Comparison of ENCODE assay signal across 9 mouse cellular contexts in genomic region chr6:35134844-35135243, GRCm38 (mm10). TPM values are rescaled to one million over a fixed set of nuclear protein-coding genes. Genes with fewer than 3 reads are reported as not detected.
DNase-seq lines count a peak whose midpoint lies in the region; ATAC-seq lines count a peak whose summit lies in the region.
"Had no signal": no experiment of that assay in that cellular context is flagged by ENCODE, and none has a peak within 500 bp of the region (broad histone marks: within the 10 kb centered on the region; RNA-seq: fewer than 3 reads in every experiment).

No protein-coding gene starts in this region.

- 58% methylated on average over 2 of the region's 2 CpGs for WGBS in forebrain, embryonic 11.5 days
- WGBS in forebrain, embryonic 16.5 days = 64% methylated on average over 2 of the region's 2 CpGs
- 51% methylated on average over 2 of the region's 2 CpGs for WGBS in midbrain, embryonic 12.5 days
- WGBS in midbrain, embryonic 11.5 days = 53% methylated on average over 2 of the region's 2 CpGs
- WGBS in intestine, embryonic 14.5 days = 40% methylated on average over 2 of the region's 2 CpGs
- WGBS in stomach, embryonic 14.5 days = 49% methylated on average over 2 of the region's 2 CpGs

- H3K9me3 ChIP-seq in forebrain, embryonic 11.5 days (ENCODE audit: control insufficient read depth, low read length) = no peaks in the 10 kb centered on the region
- H3K9me3 ChIP-seq in forebrain, embryonic 16.5 days (ENCODE audit: control insufficient read depth, low read length) = no peaks in the 10 kb centered on the region
- H3K9me3 ChIP-seq in midbrain, embryonic 12.5 days = no peaks in the 10 kb centered on the region
- H3K9me3 ChIP-seq in midbrain, embryonic 11.5 days (ENCODE audit: control insufficient read depth, low read length) = no peaks in the 10 kb centered on the region
- no peaks in the 10 kb centered on the region for H3K9me3 ChIP-seq in intestine, embryonic 14.5 days (ENCODE audit: control insufficient read depth, low read length)
- no peaks in the 10 kb centered on the region for H3K9me3 ChIP-seq in stomach, embryonic 14.5 days (ENCODE audit: control insufficient read depth, low read depth, low read length)

- peaks cover 1% of the 10 kb centered on the region; the same call in 1 of the 2 replicates for H3K4me1 ChIP-seq in forebrain, embryonic 11.5 days (replicated peaks; ENCODE audit: control insufficient read depth, insufficient read depth, low read length)
- H3K4me1 ChIP-seq in forebrain, embryonic 16.5 days (replicated peaks; ENCODE audit: control insufficient read depth, insufficient read depth, low read length) = peaks cover 16% of the 10 kb centered on the region
- peaks cover 18% of the 10 kb centered on the region for H3K4me1 ChIP-seq in midbrain, embryonic 12.5 days
- peaks cover 8% of the 10 kb centered on the region for H3K4me1 ChIP-seq in midbrain, embryonic 11.5 days (ENCODE audit: control insufficient read depth, insufficient read depth, low read length)
- peaks cover 14% of the 10 kb centered on the region for H3K4me1 ChIP-seq in intestine, embryonic 14.5 days (replicated peaks; ENCODE audit: control insufficient read depth, insufficient read depth, low read length)
- H3K4me1 ChIP-seq in stomach, embryonic 14.5 days (ENCODE audit: control insufficient read depth, insufficient read depth, low read length) = peaks cover 15% of the 10 kb centered on the region; the same call in 1 of the 2 replicates

- H3K27ac ChIP-seq in forebrain, embryonic 11.5 days (ENCODE audit: low read depth, low read length) = no peak overlapping the region
- no peak overlapping the region for H3K27ac ChIP-seq in forebrain, embryonic 16.5 days (ENCODE audit: low read length)
- H3K27ac ChIP-seq in midbrain, embryonic 12.5 days (replicated peaks) = no peak overlapping the region
- H3K27ac ChIP-seq in midbrain, embryonic 11.5 days (ENCODE audit: low read depth, low read length) = no peak overlapping the region
- no peak overlapping the region for H3K27ac ChIP-seq in intestine, embryonic 14.5 days (ENCODE audit: low read depth)
- no peak overlapping the region for H3K27ac ChIP-seq in stomach, embryonic 14.5 days (ENCODE audit: low read length)

- H3K9ac ChIP-seq in forebrain, embryonic 11.5 days (ENCODE audit: low read length) = no peak overlapping the region
- no peak overlapping the region for H3K9ac ChIP-seq in forebrain, embryonic 16.5 days (replicated peaks; ENCODE audit: low read depth, low read length)
- H3K9ac ChIP-seq in midbrain, embryonic 12.5 days (replicated peaks) = 0 out of 2 replicates have a peak overlapping the region, but pooled peaks have one; percentile 50
- H3K9ac ChIP-seq in midbrain, embryonic 11.5 days (ENCODE audit: low read length) = no peak overlapping the region
- no peak overlapping the region for H3K9ac ChIP-seq in intestine, embryonic 14.5 days (ENCODE audit: low read length)
- no peak overlapping the region for H3K9ac ChIP-seq in stomach, embryonic 14.5 days (replicated peaks; ENCODE audit: low read depth, low read length)

- H3K36me3 ChIP-seq in forebrain, embryonic 11.5 days (ENCODE audit: control insufficient read depth, insufficient read depth, low read length) = no peaks in the 10 kb centered on the region
- no peaks in the 10 kb centered on the region for H3K36me3 ChIP-seq in forebrain, embryonic 16.5 days (ENCODE audit: control insufficient read depth, insufficient read depth)
- no peaks in the 10 kb centered on the region for H3K36me3 ChIP-seq in midbrain, embryonic 12.5 days
- no peaks in the 10 kb centered on the region for H3K36me3 ChIP-seq in midbrain, embryonic 11.5 days (ENCODE audit: control insufficient read depth, insufficient read depth, low read length)
- no peaks in the 10 kb centered on the region for H3K36me3 ChIP-seq in intestine, embryonic 14.5 days (ENCODE audit: control insufficient read depth, insufficient read depth, low read length)
- H3K36me3 ChIP-seq in stomach, embryonic 14.5 days (ENCODE audit: control insufficient read depth, insufficient read depth, low read length) = no peaks in the 10 kb centered on the region

- no peak for DNase-seq in forebrain, embryonic 11.5 days (ENCODE audit: low spot score)
- no peak for DNase-seq in midbrain, embryonic 11.5 days (ENCODE audit: low spot score, missing footprints)
- DNase-seq in intestine, embryonic 14.5 days (ENCODE audit: low spot score) = no peak
- no peak for DNase-seq in gastrocnemius, postnatal 10 days
- DNase-seq in frontal cortex, adult 2 months (ENCODE audit: extremely low spot score in 1 of 2, low spot score in 1 of 2) = no peak
- DNase-seq: gastrocnemius, postnatal 36 days had no signal

- peak overlapping the region; percentile 87; the same call in 1 of the 2 replicates for H3K4me2 ChIP-seq in forebrain, embryonic 11.5 days (ENCODE audit: low read depth, low read length, severe bottlenecking)
- no peak overlapping the region; the same call in 1 of the 2 replicates for H3K4me2 ChIP-seq in forebrain, embryonic 16.5 days (ENCODE audit: low read length)
- H3K4me2 ChIP-seq in midbrain, embryonic 12.5 days (replicated peaks) = peak overlapping the region; percentile 91
- H3K4me2 ChIP-seq in midbrain, embryonic 11.5 days = no peak overlapping the region
- peak overlapping the region; percentile 69 for H3K4me2 ChIP-seq in intestine, embryonic 14.5 days (ENCODE audit: low read length)
- H3K4me2 ChIP-seq in stomach, embryonic 14.5 days (replicated peaks; ENCODE audit: low read depth, low read length) = peak overlapping the region; percentile 92

- no peak overlapping the region; the same call in 1 of the 2 replicates for H3K4me3 ChIP-seq in forebrain, embryonic 11.5 days (ENCODE audit: low read depth, low read length)
- H3K4me3 ChIP-seq in forebrain, embryonic 16.5 days (replicated peaks; ENCODE audit: low read length) = no peak overlapping the region
- H3K4me3 ChIP-seq in midbrain, embryonic 12.5 days = peak overlapping the region; percentile 75
- H3K4me3 ChIP-seq in midbrain, embryonic 11.5 days (ENCODE audit: low read depth, low read length) = no peak overlapping the region
- H3K4me3 ChIP-seq in intestine, embryonic 14.5 days (ENCODE audit: low read depth, low read length) = peak overlapping the region; percentile 81
- peak overlapping the region; percentile 83; the same call in 1 of the 2 replicates for H3K4me3 ChIP-seq in stomach, embryonic 14.5 days (ENCODE audit: low read depth, low read length)

- ATAC-seq in forebrain, embryonic 11.5 days (replicated peaks; ENCODE audit: low FRiP score) = no peak
- ATAC-seq in forebrain, embryonic 16.5 days = no peak
- no peak for ATAC-seq in midbrain, embryonic 12.5 days (ENCODE audit: low FRiP score, low read depth)
- ATAC-seq in midbrain, embryonic 11.5 days (ENCODE audit: low FRiP score) = no peak
- no peak for ATAC-seq in intestine, embryonic 14.5 days (replicated peaks; ENCODE audit: low FRiP score, low TSS enrichment, low read depth)
- ATAC-seq in stomach, embryonic 14.5 days (ENCODE audit: insufficient number of reproducible peaks, insufficient read depth, low FRiP score, low read depth) = no peak

- H3K27me3 ChIP-seq in forebrain, embryonic 11.5 days (ENCODE audit: control insufficient read depth, insufficient read depth, low read length) = no peaks in the 10 kb centered on the region
- no peaks in the 10 kb centered on the region for H3K27me3 ChIP-seq in forebrain, embryonic 16.5 days (replicated peaks; ENCODE audit: control insufficient read depth, insufficient read depth, low read length)
- no peaks in the 10 kb centered on the region for H3K27me3 ChIP-seq in midbrain, embryonic 12.5 days
- no peaks in the 10 kb centered on the region for H3K27me3 ChIP-seq in midbrain, embryonic 11.5 days (ENCODE audit: control insufficient read depth, insufficient read depth, low read length)
- no peaks in the 10 kb centered on the region for H3K27me3 ChIP-seq in intestine, embryonic 14.5 days (replicated peaks; ENCODE audit: control insufficient read depth, insufficient read depth, low read length)
- no peaks in the 10 kb centered on the region for H3K27me3 ChIP-seq in stomach, embryonic 14.5 days (ENCODE audit: control insufficient read depth, insufficient read depth, low read length)

RNA-seq across cellular contexts. Expression of gene Cnot4, which starts 1.3 kb away (rescaled TPM):
- 35.8 and 36.1 TPM in 2 replicates for polyA plus RNA-seq in forebrain, embryonic 11.5 days (2014; fragmentation: Nextera tagmentation; extraction: Ambion mirVana)
- 36.2 and 39.8 TPM in 2 replicates for polyA plus RNA-seq in forebrain, embryonic 16.5 days (2015; fragmentation: Nextera tagmentation; extraction: Ambion mirVana)
- polyA plus RNA-seq in midbrain, embryonic 12.5 days (2016; fragmentation: Nextera tagmentation; extraction: Ambion mirVana) = 31.3 and 31.5 TPM in 2 replicates
- 33.8 and 38.5 TPM in 2 replicates for polyA plus RNA-seq in midbrain, embryonic 11.5 days (2014; fragmentation: Nextera tagmentation; extraction: Ambion mirVana)
- polyA plus RNA-seq in intestine, embryonic 14.5 days (2014; fragmentation: Nextera tagmentation; extraction: Ambion mirVana) = 28.7 and 30.5 TPM in 2 replicates
- 36.5 and 40.4 TPM in 2 replicates for polyA plus RNA-seq in stomach, embryonic 14.5 days (2014; fragmentation: Nextera tagmentation; extraction: Ambion mirVana)
- 10 to 100 TPM; 18.4 to 25.2 TPM for total RNA-seq in gastrocnemius, postnatal 10 days (2021)
- polyA plus RNA-seq in frontal cortex, adult 2 months (2012; rRNA removed) = 23.8 and 24.0 TPM in 2 replicates

RNA-seq across cellular contexts. Expression of gene Nup205, which starts 42.4 kb away (rescaled TPM):
- polyA plus RNA-seq in forebrain, embryonic 11.5 days (2014; fragmentation: Nextera tagmentation; extraction: Ambion mirVana) = 65.9 and 73.0 TPM in 2 replicates
- polyA plus RNA-seq in forebrain, embryonic 16.5 days (2015; fragmentation: Nextera tagmentation; extraction: Ambion mirVana) = 34.6 and 37.8 TPM in 2 replicates
- 47.1 and 48.9 TPM in 2 replicates for polyA plus RNA-seq in midbrain, embryonic 12.5 days (2016; fragmentation: Nextera tagmentation; extraction: Ambion mirVana)
- polyA plus RNA-seq in midbrain, embryonic 11.5 days (2014; fragmentation: Nextera tagmentation; extraction: Ambion mirVana) = 50.1 and 55.3 TPM in 2 replicates
- polyA plus RNA-seq in intestine, embryonic 14.5 days (2014; fragmentation: Nextera tagmentation; extraction: Ambion mirVana) = 48.8 and 50.9 TPM in 2 replicates
- 42.3 and 46.7 TPM in 2 replicates for polyA plus RNA-seq in stomach, embryonic 14.5 days (2014; fragmentation: Nextera tagmentation; extraction: Ambion mirVana)
- total RNA-seq in gastrocnemius, postnatal 10 days (2021) = 10 to 100 TPM; 14.6 to 20.6 TPM
- polyA plus RNA-seq in frontal cortex, adult 2 months (2012; rRNA removed) = 24.3 and 25.9 TPM in 2 replicates

Comparison
In these comparisons a context has a peak if more than half of its experiments do, and no peak if none do; other contexts are left out.
1. H3K4me2 ChIP-seq: peak in forebrain, embryonic 11.5 days (single experiment), midbrain, embryonic 12.5 days (single experiment), intestine, embryonic 14.5 days (single experiment) and stomach, embryonic 14.5 days (single experiment); none in forebrain, embryonic 16.5 days (single experiment) and midbrain, embryonic 11.5 days (single experiment).
2. H3K4me3 ChIP-seq: peak in midbrain, embryonic 12.5 days (single experiment), intestine, embryonic 14.5 days (single experiment) and stomach, embryonic 14.5 days (single experiment); none in forebrain, embryonic 11.5 days (single experiment), forebrain, embryonic 16.5 days (single experiment) and midbrain, embryonic 11.5 days (single experiment).